Mouse (Mus musculus) liver, embryonic 14.5 days (tissue): Measurements from ENCODE around the gene Rapgef4. TPM values are rescaled to one million over a fixed set of nuclear protein-coding genes. Genes with fewer than 3 reads are reported as not detected.
A peak's percentile ranks its signal among the peaks of the same experiment; 100 is the strongest.

Source experiments
- ATAC-seq: fragments of 200-750 bp; cut with Nextera tagmentation; 2 replicates; pipeline ENCODE4 v1.8.0; 2017; ENCODE audit warnings: moderate number of reproducible peaks, mild to moderate bottlenecking, moderate library complexity; ENCODE audit not compliant: insufficient read depth
- DNase-seq, 3 experiments: peaks; one replicate each; pipeline ENCODE4 v3.0.0-alpha.2; 2012 to 2013; ENCODE audit warnings: low read depth in 3 of 3, low spot score in 3 of 3
- H3K27ac ChIP-seq: fragments of 300-500 bp; sonication (generic); 2 replicates; pipeline ENCODE4 v1.5.1; 2014; ENCODE audit warnings: moderate library complexity, mild to moderate bottlenecking, control low read depth, inconsistent platforms
- H3K27me3 ChIP-seq: fragments of 300-500 bp; sonication (generic); 2 replicates; pipeline ENCODE4 v1.6.1; 2014; ENCODE audit warnings: mild to moderate bottlenecking, low read length, moderate library complexity; ENCODE audit not compliant: control insufficient read depth, insufficient read depth
- H3K36me3 ChIP-seq: fragments of 300-500 bp; sonication (generic); replicated peaks from 2 replicates; pipeline ENCODE4 v1.6.1; 2014; ENCODE audit warnings: low read depth; ENCODE audit not compliant: control insufficient read depth, insufficient read depth
- H3K4me1 ChIP-seq, 2 experiments: fragments of 200-500 bp in 1 of 2; fragments of 300-500 bp in 1 of 2; sonication (generic) in 1 of 2; replicated peaks; 2 replicates each; pipeline ENCODE4 v1.6.1; 2012 to 2014; ENCODE audit warnings: antibody characterized with exemption in 1 of 2, inconsistent platforms in 1 of 2, low read length in 1 of 2; ENCODE audit not compliant: control insufficient read depth in 2 of 2, insufficient read depth in 2 of 2
- H3K4me2 ChIP-seq: fragments of 300-500 bp; sonication (generic); 2 replicates; pipeline ENCODE4 v1.6.1; 2014; ENCODE audit warnings: low read depth, mild to moderate bottlenecking, control low read depth, moderate library complexity
- H3K4me3 ChIP-seq, 2 experiments: fragments of 200-500 bp in 1 of 2; fragments of 300-500 bp in 1 of 2; sonication (generic) in 1 of 2; 2 replicates each; pipeline ENCODE4 v1.5.1; 2012 to 2014; ENCODE audit warnings: low read depth in 2 of 2, low read length in 2 of 2, mild to moderate bottlenecking in 2 of 2, control low read depth in 1 of 2, inconsistent platforms in 1 of 2, moderate library complexity in 1 of 2; ENCODE audit not compliant: insufficient read depth in 1 of 2
- H3K9ac ChIP-seq: fragments of 300-500 bp; sonication (generic); replicated peaks from 2 replicates; pipeline ENCODE4 v1.6.1; 2014; ENCODE audit warnings: mild to moderate bottlenecking, control low read depth, moderate library complexity
- H3K9me3 ChIP-seq: fragments of 300-500 bp; sonication (generic); 2 replicates; pipeline ENCODE4 v1.6.1; 2016; ENCODE audit warnings: low read length, mixed read lengths; ENCODE audit not compliant: control insufficient read depth
- CTCF ChIP-seq: IDR thresholded peaks from 2 replicates; pipeline ENCODE4 v1.5.1; 2016; ENCODE audit warnings: antibody characterized with exemption, low read depth, control low read depth
- EP300 ChIP-seq: IDR thresholded peaks from 2 replicates; pipeline ENCODE4 v1.6.1; 2016; ENCODE audit warnings: antibody characterized with exemption, low read depth
- WGBS: fragments of 180-500 bp; shearing (Covaris S2); extraction: QIAGEN DNeasy Blood & Tissue Kit; methylation state at CpG from one replicate; pipeline ENCODE4 v1.1.7; 2014; ENCODE audit not compliant: insufficient replicate concordance; 5-methylcytosine and 5-hydroxymethylcytosine counted together
- polyA plus RNA-seq, 2 experiments: library from polyadenylated mRNA; depleted of rRNA in 1 of 2; stranded (reverse) in 1 of 2; unstranded in 1 of 2; fragments of >200 nt; fragmentation: Nextera tagmentation in 1 of 2; extraction: Ambion mirVana in 1 of 2; gene quantifications; 2 replicates each; pipeline versions ENCODE4 v1.2.1 to v1.2.3; 2012 to 2014

Rapgef4 gene
- polyA plus RNA-seq (2012; rRNA removed) (3.3 and 4.2 TPM in 2 replicates), polyA plus RNA-seq (2014; fragmentation: Nextera tagmentation; extraction: Ambion mirVana) (2.2 and 3.4 TPM in 2 replicates)

- no peak for DNase-seq
- H3K9ac ChIP-seq: no peak within 1 kb of the TSS
- 0 out of 2 replicates have a peak, but pooled peaks have one; percentile 29 for ATAC-seq
- whole genome bisulfite sequencing: 3% methylated on average over 50 of the region's 52 CpGs
- TF ChIP-seq CTCF (no peak), EP300 (no peak)
- H3K9me3 ChIP-seq: no peaks in the 10 kb centered on the region
- H3K4me3 ChIP-seq: peak within 1 kb of the TSS; percentile 50
- H3K27me3 ChIP-seq: peaks cover 22% of the 10 kb centered on the region
- H3K27ac ChIP-seq: no peak within 1 kb of the TSS
- H3K36me3 ChIP-seq: no peaks in the 10 kb centered on the region
- H3K4me1 ChIP-seq: peaks cover 0 to 8% of the 10 kb centered on the region in 2 experiments; a peak in 2 of 4 replicates
- H3K4me2 ChIP-seq: peak within 1 kb of the TSS; percentile 68
These were observed at the start of gene Rapgef4 for GRCm38 (mm10) chr2:71980771-71981342. Rapgef4 (plus strand) TSS chr2:71981240.

- H3K9me3 ChIP-seq: no peaks in the 10 kb centered on the region
- H3K4me3 ChIP-seq: no peak overlapping the region
- H3K9ac ChIP-seq: no peak overlapping the region
- no peak for TF ChIP-seq CTCF
- H3K36me3 ChIP-seq: no peaks in the 10 kb centered on the region
- 70% methylated on average over 8 of the region's 8 CpGs for WGBS
- DNase-seq (no peak), ATAC-seq (no peak)
- H3K4me2 ChIP-seq: no peak overlapping the region
- H3K27ac ChIP-seq: no peak overlapping the region
- no peaks in the 10 kb centered on the region for H3K4me1 ChIP-seq
- no peaks in the 10 kb centered on the region for H3K27me3 ChIP-seq
These were observed 47.0 kb upstream of the Rapgef4 start for GRCm38 (mm10) chr2:71934046-71934445.

- 59% methylated on average over 1 of the region's 1 CpGs for WGBS
- TF ChIP-seq CTCF (no peak), EP300 (no peak)
- no peak for ATAC-seq
These were observed 44.3 kb upstream of the Rapgef4 start for GRCm38 (mm10) chr2:71936711-71937110.

GRCm38 (mm10) chr2:71937649-71938308 lies 43.3 kb upstream of the Rapgef4 start:
- H3K27me3 ChIP-seq: no peaks in the 10 kb centered on the region
- H3K4me1 ChIP-seq: no peaks in the 10 kb centered on the region
- TF ChIP-seq CTCF (no peak), EP300 (no peak)
- DNase-seq: no peak
- no peak for ATAC-seq
- H3K27ac ChIP-seq: no peak overlapping the region
- no peaks in the 10 kb centered on the region for H3K36me3 ChIP-seq
- WGBS: 68% methylated on average over 3 of the region's 3 CpGs
- H3K9ac ChIP-seq: no peak overlapping the region
- H3K9me3 ChIP-seq: no peaks in the 10 kb centered on the region
- H3K4me3 ChIP-seq: no peak overlapping the region
- H3K4me2 ChIP-seq: no peak overlapping the region

More at GRCm38 (mm10) chr2:71936711-71937110, 44.3 kb upstream of the Rapgef4 start:
- no peak overlapping the region for H3K4me2 ChIP-seq
- H3K9me3 ChIP-seq: no peaks in the 10 kb centered on the region
- H3K27ac ChIP-seq: no peak overlapping the region
- H3K36me3 ChIP-seq: no peaks in the 10 kb centered on the region
- H3K4me3 ChIP-seq: no peak overlapping the region
- H3K9ac ChIP-seq: no peak overlapping the region
- no peaks in the 10 kb centered on the region for H3K27me3 ChIP-seq
- no peaks in the 10 kb centered on the region for H3K4me1 ChIP-seq
- no peak for DNase-seq

GRCm38 (mm10) chr2:71938716-71939393 lies 42.2 kb upstream of the Rapgef4 start:
- H3K9ac ChIP-seq: no peak overlapping the region
- no peak overlapping the region for H3K27ac ChIP-seq
- ATAC-seq (no peak), DNase-seq (no peak)
- H3K4me2 ChIP-seq: no peak overlapping the region
- H3K9me3 ChIP-seq: no peaks in the 10 kb centered on the region
- WGBS: 54% methylated on average over 6 of the region's 6 CpGs
- TF ChIP-seq EP300 (no peak), CTCF (no peak)
- no peaks in the 10 kb centered on the region for H3K36me3 ChIP-seq
- no peaks in the 10 kb centered on the region for H3K27me3 ChIP-seq
- H3K4me3 ChIP-seq: no peak overlapping the region
- no peaks in the 10 kb centered on the region for H3K4me1 ChIP-seq
